Mouse (Mus musculus): ENCODE data around the gene Egln3.

The Egln3 gene

DNA sequence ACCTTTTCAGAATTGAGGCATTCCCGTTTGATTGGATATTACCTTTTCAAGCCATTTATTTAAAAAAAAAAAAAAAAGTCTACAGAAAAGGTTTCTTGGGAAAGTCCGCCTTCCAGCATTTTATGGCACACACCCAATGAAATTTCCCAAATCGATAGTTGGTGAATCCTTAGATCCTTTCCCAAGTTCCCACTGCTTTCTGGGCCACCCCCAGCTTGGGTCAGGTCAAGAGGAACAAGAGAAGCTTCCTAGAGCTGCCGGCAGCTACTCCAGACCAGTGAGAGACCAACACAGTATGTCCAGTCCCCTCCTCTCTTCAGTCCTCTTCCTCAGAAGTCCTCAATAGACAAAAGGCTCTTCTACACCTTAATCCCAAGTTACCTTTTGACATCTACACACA is 40.5 kb downstream of the Egln3 start:
- no peak for DNase-seq (ENCODE audit: extremely low read depth, low read depth, low spot score)

DNA sequence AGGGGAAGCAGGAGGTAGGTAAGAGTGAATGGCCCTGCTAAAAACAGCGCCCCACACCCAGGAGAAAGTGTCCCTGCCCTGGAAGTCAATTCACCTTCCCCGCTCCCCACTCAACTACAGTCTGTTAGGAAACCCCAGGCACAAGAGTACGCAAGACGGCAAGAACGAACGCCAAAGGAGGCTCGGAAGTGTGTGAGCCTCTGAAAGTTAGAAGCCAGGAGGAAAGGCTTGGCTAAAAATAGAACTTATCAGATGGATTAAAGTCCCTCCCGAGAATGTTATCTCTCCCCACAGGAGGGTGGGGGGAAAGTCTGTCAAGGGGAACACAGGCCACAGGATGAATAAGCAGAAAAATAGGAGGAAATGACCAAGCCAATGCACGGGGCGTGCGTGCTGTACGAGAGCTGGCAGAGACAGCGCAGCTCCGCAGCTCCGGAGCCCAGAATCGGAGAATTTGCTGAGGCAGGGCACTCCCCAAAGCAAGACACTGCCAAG is 41.0 kb downstream of the Egln3 start:
- no peak for DNase-seq (ENCODE audit: extremely low read depth, low read depth, low spot score)

DNA sequence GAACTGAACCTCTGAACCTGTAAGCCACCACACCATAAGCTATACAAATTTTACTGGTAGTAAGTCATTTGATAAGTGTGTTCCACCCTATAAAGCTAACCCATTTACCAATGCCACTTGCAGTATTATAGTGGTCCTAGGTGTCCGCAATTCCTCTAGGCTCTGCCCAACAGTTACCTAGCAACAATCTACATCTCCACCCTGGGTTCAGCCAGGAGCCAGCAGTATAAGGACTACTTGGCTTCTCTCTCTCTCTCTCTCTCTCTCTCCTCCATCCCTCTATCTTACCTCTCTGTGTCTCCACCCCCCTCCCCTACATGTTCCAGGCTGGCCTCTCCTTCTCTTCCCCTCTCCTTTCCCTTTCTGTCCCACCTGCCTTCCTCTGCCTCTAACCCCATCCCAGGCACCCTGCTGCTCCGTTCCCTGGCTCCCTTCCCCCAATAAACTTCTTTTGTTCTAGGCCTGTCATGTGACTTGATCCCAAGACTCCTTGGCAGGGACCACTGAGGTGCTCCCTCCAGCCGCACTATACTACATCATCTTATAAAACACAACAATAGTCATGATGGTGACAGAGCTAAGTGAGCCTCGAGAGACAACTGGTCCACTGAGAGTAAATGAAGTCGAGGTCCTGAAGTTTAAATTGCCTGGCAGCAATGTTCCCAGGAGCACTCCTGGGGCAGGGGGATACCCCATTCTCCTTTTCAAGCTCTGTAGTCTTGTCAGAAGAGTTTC is 42.0 kb downstream of the Egln3 start:
- no peak for DNase-seq (ENCODE audit: extremely low read depth, low read depth, low spot score)

DNA sequence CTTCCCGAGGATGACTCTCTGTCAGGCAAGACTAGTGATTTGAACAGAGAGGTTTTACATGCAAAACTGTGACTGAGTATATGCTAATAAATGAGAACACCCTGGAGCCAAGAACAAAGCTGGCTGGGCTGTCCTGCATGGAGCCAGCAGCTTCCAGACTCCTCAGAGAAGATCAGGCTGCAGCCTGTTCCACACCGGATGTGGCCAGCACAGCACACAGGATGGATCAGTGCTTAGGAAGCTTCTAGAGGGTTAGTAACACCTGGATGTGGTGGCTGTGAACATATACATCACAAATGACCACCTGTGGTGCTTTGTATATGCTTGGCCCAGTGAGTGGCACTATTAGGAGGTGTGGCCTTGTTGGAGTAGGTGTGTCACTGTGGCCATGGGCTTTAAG is 43.4 kb downstream of the Egln3 start:
- DNase-seq (ENCODE audit: extremely low read depth, low read depth, low spot score), result no peak

DNA sequence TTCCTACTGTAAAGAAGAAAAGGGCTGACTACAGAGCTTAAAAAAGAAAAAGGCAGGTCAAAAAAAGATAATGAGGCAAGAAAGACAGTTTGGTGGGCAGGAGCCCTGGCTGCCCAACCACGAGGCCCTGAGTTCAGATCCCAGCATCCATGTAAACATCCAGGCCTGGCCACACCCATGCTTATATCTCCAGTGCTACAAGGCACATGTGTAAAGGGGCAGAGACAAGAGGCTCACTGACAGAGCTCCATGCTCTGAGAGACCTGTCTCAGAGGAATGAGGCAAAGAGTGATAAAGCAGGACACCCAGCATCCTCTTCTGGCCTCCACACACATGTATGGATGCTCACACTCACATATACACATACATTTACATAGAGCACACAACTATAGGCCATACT is 48.9 kb downstream of the Egln3 start:
- no peak for DNase-seq (ENCODE audit: extremely low read depth, low read depth, low spot score)

DNA sequence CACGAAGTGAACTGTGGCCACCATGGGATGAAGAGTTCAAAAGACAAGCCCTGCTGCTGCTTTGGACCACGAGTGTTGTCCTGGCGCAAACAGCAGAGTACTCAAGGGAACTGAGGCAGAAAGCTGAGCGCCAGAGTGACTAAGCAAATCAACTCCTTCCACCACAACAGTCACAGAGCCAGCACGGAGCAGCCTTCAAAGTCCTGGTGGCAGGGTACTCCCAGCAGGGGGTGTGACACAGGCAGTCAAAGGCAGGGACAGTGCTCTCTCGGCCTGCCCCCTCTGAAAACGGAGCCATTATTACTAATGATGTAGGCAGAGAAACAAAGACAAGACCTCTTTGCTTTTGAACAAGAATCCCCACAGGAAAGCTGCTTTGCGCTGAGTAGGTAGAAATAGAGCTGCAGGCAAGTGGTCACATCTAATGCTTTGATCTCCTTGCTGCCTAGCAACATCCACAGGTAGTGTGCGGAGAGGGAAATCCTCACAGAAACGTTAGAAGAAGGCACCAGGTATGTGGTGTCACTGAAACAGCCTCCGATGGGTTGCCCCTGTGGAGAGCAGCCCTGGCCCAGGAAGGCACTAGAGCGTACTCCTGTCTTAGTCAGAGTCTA is 56.6 kb downstream of the Egln3 start:
- DNase-seq (ENCODE audit: extremely low read depth, low read depth, low spot score), result no peak

All from fat pad, adult 2 months (tissue).